Mouse (Mus musculus) cortical plate, adult 2 months (tissue): ENCODE measurements around the gene Pcbp3. TPM values are rescaled to one million over a fixed set of nuclear protein-coding genes. Genes with fewer than 3 reads are reported as not detected.

ENCODE experiments used
- H3K27ac ChIP-seq: fragments of 200-500 bp; 2 replicates; pipeline ENCODE4 v1.5.1; 2012; ENCODE audit warnings: low read length, control low read depth, inconsistent platforms; ENCODE audit not compliant: insufficient read depth
- H3K4me1 ChIP-seq: fragments of 200-500 bp; 2 replicates; pipeline ENCODE4 v1.6.1; 2011; ENCODE audit warnings: low read length; ENCODE audit not compliant: control insufficient read depth, insufficient read depth
- H3K4me3 ChIP-seq: fragments of 200-500 bp; 2 replicates; pipeline ENCODE4 v1.5.1; 2011; ENCODE audit warnings: mild to moderate bottlenecking, low read length, control low read depth; ENCODE audit not compliant: insufficient read depth
- CTCF ChIP-seq: fragments of 200-500 bp; IDR thresholded peaks from 2 replicates; pipeline ENCODE4 v1.5.1; 2011; ENCODE audit warnings: mild to moderate bottlenecking, control low read depth, low read length; ENCODE audit not compliant: insufficient read depth; ENCODE audit errors: extremely low read depth
- POLR2A ChIP-seq: fragments of 200-500 bp; IDR thresholded peaks from 2 replicates; pipeline ENCODE4 v1.6.1; 2011; ENCODE audit warnings: mild to moderate bottlenecking, low read length, control low read depth; ENCODE audit not compliant: insufficient read depth; ENCODE audit errors: extremely low read depth
- polyA plus RNA-seq: library from polyadenylated mRNA; depleted of rRNA; stranded (reverse); fragments of >200 nt; gene quantifications from 2 replicates; pipeline ENCODE4 v1.2.3, GENCODE M21; 2012

Pcbp3 gene
- polyA plus RNA-seq, 1 experiment = 49.0 TPM

DNA sequence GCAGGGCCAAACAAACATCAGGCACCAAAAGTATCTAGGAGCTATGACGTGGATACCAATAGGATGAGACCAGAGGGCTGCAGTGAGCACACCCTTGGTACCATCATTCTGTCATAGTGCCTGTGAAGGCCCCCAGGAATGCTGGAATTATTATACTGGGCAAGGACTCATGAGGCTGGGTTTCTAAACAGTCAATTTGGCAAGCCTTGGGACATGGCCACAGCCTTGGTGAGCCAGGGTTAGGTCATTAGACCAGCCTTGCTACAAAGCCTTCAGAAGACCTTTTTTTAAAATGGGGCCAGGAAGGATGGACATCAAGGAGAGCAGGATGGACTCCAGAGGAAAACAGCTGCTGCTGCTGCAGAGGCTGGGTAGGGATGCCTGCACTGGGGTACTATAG lies 128.8 kb downstream of the Pcbp3 start:
- Histone ChIP-seq H3K4me1 (peaks cover 2% of the 10 kb centered on the region; the same call in 1 of the 2 replicates), H3K27ac (no peak overlapping the region), H3K4me3 (no peak overlapping the region)
- TF ChIP-seq POLR2A (no peak), CTCF (no peak)

DNA sequence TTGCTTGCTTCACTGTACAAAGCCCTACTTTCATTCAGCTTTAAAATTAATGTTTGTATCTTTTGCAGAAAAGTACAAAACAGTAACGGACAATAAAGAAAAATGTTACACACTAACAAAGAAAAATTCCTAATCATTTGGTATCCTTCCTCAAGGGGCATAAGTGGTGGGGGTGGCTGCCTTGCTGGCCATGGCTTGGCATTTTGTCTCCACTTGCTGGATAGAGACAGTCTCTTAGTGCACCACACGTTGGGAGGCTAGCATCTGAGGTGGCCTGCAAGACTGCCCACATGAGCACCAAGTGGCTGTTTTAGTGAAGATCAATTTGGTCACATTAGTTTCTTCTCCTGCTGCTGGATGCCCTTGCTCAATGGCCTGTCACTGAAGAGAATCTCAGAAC lies 129.8 kb downstream of the Pcbp3 start:
- Histone ChIP-seq H3K27ac (no peak overlapping the region), H3K4me3 (no peak overlapping the region), H3K4me1 (peaks cover 3% of the 10 kb centered on the region; the same call in 1 of the 2 replicates)
- TF ChIP-seq POLR2A (no peak), CTCF (no peak)

DNA sequence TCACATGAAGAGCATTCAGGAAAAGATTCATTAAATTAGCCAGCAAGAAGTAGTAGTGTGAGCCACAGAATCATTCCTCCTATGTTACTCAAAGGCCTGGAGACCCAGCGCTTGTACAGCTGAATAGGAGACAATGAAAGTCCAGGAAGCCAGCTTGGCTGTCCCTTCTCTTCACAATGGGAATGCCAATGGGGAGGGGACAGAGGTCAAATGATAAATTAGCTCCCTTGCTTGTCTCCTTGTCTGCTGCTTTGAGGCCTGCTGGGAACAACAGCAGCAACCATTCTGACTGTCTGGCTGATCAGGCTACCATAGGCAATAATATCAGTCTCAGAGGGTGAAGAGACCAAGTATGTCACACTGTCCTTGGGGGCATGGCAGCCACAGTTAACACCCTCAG lies 130.5 kb downstream of the Pcbp3 start:
- no peak overlapping the region for H3K4me3 ChIP-seq
- TF ChIP-seq CTCF (no peak), POLR2A (no peak)
- peaks cover 3% of the 10 kb centered on the region; the same call in 1 of the 2 replicates for H3K4me1 ChIP-seq

DNA sequence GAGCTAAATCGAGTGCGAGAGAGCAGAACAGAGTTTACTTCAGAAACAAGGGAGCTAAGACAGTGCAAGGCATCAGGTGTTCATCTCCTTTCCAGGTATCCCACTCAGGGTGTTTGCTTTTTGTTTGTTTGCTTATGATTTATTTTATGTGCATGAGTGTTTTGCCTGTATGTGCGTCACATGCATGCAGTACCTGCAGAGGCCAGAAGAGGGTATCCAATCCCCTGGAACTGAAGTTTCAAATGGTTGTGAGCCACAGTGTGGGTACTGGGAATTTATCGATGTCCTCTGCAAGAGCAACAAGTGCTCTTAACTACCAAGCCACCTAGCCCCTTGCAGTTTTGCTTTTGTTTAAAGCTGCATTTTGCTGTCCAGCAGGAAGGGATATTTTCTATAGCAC lies 132.8 kb downstream of the Pcbp3 start:
- H3K4me1 ChIP-seq = peaks cover 3% of the 10 kb centered on the region; the same call in 1 of the 2 replicates
- TF ChIP-seq CTCF = no peak
- TF ChIP-seq POLR2A = no peak
- no peak overlapping the region for H3K27ac ChIP-seq
- H3K4me3 ChIP-seq = no peak overlapping the region

More for the DNA sequence above, 130.5 kb downstream of the Pcbp3 start:
- H3K27ac ChIP-seq = no peak overlapping the region

DNA sequence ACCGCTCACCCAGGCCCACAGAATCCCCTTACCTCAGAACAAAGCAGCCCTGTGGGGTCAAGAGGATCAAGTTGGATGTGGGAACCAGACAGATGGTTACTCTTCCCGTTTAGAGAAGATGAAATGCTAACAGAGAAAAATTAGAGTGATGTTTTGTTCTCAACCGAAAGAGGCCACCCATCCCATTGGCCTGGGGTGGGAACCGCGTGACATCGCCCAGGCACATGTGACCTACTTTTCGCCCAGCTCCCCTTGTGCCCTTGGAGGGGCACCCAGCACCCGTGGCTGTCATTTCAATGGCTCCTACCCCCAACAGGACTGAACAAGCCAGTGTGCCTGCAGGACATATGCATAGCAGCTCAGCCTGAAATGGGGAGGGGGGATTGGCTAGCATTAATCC lies 139.0 kb downstream of the Pcbp3 start:
- TF ChIP-seq CTCF (no peak), POLR2A (no peak)
- Histone ChIP-seq H3K27ac (no peak overlapping the region), H3K4me3 (no peak overlapping the region), H3K4me1 (no peaks in the 10 kb centered on the region)

DNA sequence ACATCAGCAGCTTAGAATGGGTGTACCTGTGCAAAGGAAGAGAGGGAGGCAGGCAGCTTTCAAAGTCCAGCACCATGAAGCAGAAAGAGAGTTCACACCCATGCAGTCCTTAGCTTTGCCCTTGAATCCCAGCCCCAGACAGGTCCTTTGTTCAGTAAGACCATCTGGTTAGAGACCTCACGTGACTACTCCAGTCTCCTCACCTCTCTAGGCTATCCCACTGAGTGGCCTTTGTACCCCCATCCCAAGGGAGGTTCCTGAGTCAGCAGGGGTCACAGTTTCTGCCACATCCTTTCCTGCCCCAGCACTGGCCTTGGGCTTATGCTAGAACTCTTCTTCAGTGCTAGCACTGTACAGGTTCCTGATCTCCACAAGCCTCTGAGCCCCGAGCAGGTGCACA lies 142.4 kb downstream of the Pcbp3 start:
- Histone ChIP-seq H3K27ac (no peak overlapping the region), H3K4me1 (peaks cover 3% of the 10 kb centered on the region; the same call in 1 of the 2 replicates), H3K4me3 (no peak overlapping the region)
- TF ChIP-seq POLR2A (no peak), CTCF (no peak)

DNA sequence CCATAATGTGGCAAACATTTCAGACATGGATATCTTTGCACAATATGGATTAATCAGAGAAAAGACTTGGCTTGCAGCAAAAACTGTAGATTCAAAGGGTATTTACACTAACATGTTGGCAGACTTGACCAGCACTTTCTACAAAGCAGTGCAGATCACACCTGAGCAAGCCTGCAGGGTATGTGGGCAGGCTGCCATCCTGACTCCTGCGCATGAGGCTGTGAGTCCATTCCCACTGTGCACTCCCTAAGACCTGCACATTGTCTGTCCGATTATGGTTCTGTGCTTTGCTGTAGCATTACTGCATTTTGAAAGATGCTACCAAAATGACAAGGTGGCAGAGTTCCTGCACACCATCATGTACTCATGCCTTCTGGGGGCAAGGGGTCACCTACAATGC lies 143.3 kb downstream of the Pcbp3 start:
- Histone ChIP-seq H3K4me1 (peaks cover 3% of the 10 kb centered on the region; the same call in 1 of the 2 replicates), H3K4me3 (no peak overlapping the region), H3K27ac (no peak overlapping the region)
- no peak for TF ChIP-seq POLR2A
- no peak for TF ChIP-seq CTCF

DNA sequence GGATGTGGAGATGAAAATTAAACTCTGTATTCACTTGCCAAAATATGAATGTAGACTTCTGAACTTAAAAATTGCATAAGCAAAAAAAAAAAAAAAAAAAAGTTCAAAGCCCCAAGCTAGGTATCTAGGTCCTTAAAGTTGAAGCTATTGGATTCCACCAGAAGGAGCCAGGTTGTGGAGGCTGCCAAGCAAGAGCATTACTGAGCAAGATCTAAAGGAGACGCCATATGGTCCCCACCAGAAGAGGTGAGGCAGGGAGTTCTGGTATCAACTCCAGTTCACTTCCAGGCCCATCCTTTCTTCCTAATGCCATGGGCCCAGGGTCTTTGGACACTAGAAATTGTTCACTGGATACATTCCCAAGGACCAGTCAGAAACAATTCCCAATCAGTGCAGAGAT lies 144.8 kb downstream of the Pcbp3 start:
- Histone ChIP-seq H3K4me1 (peaks cover 3% of the 10 kb centered on the region; the same call in 1 of the 2 replicates), H3K4me3 (no peak overlapping the region), H3K27ac (no peak overlapping the region)
- TF ChIP-seq POLR2A (no peak), CTCF (no peak)

DNA sequence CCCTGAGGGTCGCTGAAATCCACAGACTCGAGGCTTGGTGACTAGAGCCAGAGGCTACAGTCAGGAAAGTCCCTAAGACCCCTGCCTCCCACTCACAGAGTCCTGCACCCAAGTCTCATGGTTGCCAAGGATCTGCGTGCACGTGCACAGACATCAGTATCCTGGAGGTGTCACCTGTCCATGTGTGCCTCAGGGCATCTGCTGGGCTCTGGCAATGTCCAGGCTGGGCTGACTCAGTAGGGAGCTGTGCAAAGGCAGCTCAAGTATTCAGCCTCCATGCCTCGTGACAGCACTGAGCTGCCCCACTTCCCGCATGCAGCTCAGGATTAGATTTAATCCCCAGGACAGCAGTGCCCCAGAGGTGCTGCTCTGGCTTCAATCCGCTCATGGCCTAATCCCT lies 145.3 kb downstream of the Pcbp3 start:
- Histone ChIP-seq H3K27ac (no peak overlapping the region), H3K4me3 (no peak overlapping the region), H3K4me1 (peaks cover 3% of the 10 kb centered on the region; the same call in 1 of the 2 replicates)
- no peak for TF ChIP-seq POLR2A
- TF ChIP-seq CTCF = no peak

DNA sequence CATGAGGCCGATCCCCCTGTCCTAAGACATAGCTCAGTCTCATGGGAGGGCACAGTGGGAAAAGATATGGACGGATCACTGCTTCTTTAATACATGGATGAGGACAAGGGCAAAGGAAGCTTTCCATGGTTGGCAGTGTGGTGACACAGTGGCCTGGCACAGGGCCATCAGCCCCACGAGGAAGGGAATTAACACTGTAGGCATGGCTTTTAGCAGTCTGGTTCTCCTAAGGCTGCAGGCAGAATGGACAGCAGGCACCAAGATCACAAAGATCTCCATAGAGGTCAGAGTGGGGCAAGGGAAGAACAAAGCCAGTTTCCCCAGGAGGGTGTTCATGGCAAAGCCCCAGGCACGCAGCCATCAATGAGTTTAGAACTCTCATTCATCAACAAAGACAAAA lies 146.2 kb downstream of the Pcbp3 start:
- TF ChIP-seq CTCF (no peak), POLR2A (no peak)
- Histone ChIP-seq H3K4me3 (no peak overlapping the region), H3K4me1 (peaks cover 3% of the 10 kb centered on the region; the same call in 1 of the 2 replicates), H3K27ac (no peak overlapping the region)
